Mouse (Mus musculus) C2C12 (cell line): ENCODE measurements at regions not wholly inside any gene's neighbourhood (a gene's known extent, or its start where the extent isn't known, plus 50 kb on each side); places are given as distances from the start of the nearest gene placed in this dataset.

Source experiments
- CEBPB ChIP-seq: IDR thresholded peaks from one replicate; pipeline ENCODE4 v1.6.1; 2011; ENCODE audit warnings: low read depth, mild to moderate bottlenecking, control low read depth, moderate library complexity
- CTCF ChIP-seq: IDR thresholded peaks from one replicate; pipeline ENCODE4 v1.5.1; 2011; ENCODE audit not compliant: control insufficient read depth, insufficient read depth, insufficient read length
- FOSL1 ChIP-seq: IDR thresholded peaks from one replicate; pipeline ENCODE4 v1.8.0; 2011; ENCODE audit warnings: mild to moderate bottlenecking, low read length; ENCODE audit not compliant: poor library complexity, insufficient read depth, severe bottlenecking
- MYOD1 ChIP-seq: IDR thresholded peaks from one replicate; pipeline ENCODE4 v1.6.1; 2011; ENCODE audit warnings: low read depth; ENCODE audit not compliant: control insufficient read depth, insufficient read length

- TF ChIP-seq CTCF (no peak), FOSL1 (no peak), CEBPB (no peak), MYOD1 (no peak)
These were observed 81.3 kb upstream of the Nrip1 start for GRCm38 (mm10) chr16:76454741-76455465.
